Mouse (Mus musculus) layer of hippocampus, postnatal 25 days (tissue): ENCODE measurements around the gene Atp2a1. TPM values are rescaled to one million over a fixed set of nuclear protein-coding genes. Genes with fewer than 3 reads are reported as not detected.

Experiments used
- DNase-seq, 2 experiments: peaks; one replicate each; pipeline ENCODE4 v3.0.0; 2022; ENCODE audit warnings: mixed read lengths in 2 of 2, low spot score in 1 of 2; ENCODE audit errors: extremely low spot score in 1 of 2
- total RNA-seq, 2 experiments: library from RNA; stranded (reverse); gene quantifications; 2 replicates each; pipeline ENCODE4 v1.2.3; 2021

Gene Atp2a1
- total RNA-seq, 2 experiments from 2014 or later: 0.76 to 1.0 TPM

GRCm38 (mm10) chr7:126455242-126455641 lies 7.7 kb downstream of the Atp2a1 start:
- no peak for DNase-seq

DNA sequence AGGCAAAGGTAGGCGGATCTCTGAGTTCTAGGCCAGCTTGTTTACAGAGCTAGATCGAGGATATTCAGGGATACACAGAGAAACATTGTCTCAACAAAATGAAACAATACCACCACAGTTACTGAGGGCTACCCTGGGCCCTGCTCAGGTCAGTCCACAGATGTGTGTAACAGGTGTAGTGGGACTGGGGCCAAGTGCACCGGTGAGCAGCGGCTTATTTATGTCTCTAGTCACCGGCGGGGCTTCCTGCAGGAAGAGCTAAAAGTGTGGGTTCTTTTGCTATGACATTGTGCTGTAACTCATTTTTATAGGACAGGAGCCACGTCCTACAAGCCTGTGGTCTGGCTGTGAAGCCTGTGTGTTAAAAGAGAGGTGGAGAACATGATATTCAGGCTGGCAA lies 9.0 kb downstream of the Atp2a1 start:
- DNase-seq: no peak

DNA sequence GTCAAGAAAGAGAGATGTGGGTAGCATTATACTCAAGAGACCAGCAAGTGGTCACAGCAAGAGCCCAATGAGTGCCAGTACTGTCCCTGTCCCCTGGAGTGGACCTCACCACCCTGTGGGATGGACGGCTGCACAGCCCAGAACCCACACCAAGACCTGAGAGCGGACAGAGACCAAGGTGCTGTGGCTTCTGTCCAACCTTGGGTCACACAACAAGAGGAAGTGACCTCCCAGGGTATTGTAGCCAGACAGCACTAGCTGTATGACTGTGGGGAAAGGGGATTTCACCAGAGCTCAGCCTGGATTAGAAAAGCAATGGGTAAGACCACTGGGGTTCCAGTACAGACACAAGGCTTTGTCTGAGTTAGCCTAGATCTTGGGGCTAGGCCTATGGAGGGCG lies 10.7 kb downstream of the Atp2a1 start:
- DNase-seq: no peak

DNA sequence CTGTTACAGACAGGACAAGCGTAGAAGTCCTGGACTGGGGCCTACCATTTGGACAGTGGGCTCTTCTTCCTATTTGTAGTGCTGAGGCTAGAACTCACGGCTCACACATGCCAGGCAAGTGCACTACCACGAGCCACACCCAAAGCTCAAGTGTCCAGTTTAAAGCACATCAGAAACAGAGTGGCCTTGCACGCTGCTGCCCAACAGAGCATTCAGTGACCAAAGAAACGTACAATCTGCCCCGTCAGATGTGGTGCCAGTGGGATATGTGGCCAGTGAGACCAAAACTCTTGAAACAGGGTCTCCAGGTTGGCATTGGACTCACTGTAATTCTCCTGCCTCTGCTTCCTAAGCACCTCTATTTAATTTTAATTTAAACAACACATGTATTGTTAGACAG lies 12.3 kb downstream of the Atp2a1 start:
- DNase-seq: no peak

GRCm38 (mm10) chr7:126449991-126450390 lies 12.9 kb downstream of the Atp2a1 start:
- no peak for DNase-seq

GRCm38 (mm10) chr7:126448481-126448880 lies 14.4 kb downstream of the Atp2a1 start:
- DNase-seq: no peak

- DNase-seq: no peak
These were observed 16.7 kb downstream of the Atp2a1 start for GRCm38 (mm10) chr7:126446217-126446616.

- no peak for DNase-seq
These were observed 17.6 kb downstream of the Atp2a1 start for GRCm38 (mm10) chr7:126445104-126445815.

DNA sequence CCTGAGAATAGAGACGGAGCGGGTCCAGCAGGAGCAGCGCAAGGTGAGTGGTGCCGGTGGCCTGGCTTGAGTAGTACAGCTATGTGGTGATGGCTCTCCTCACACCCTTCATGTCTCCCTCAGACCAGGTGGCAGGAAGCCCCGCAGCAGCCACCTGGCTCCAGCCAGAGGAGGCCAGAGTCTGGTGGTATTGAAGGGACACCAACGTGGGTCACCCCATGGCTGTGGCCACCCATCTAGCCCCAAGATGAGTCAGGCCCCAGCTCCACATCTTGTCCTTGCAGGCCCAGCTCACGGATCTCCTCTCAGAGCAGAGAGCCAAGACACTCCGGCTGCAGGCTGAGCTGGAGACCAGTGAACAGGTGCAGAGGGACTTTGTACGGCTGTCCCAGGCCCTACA lies 18.4 kb downstream of the Atp2a1 start:
- no peak for DNase-seq

GRCm38 (mm10) chr7:126443997-126444396 lies 18.9 kb downstream of the Atp2a1 start:
- DNase-seq: no peak

DNA sequence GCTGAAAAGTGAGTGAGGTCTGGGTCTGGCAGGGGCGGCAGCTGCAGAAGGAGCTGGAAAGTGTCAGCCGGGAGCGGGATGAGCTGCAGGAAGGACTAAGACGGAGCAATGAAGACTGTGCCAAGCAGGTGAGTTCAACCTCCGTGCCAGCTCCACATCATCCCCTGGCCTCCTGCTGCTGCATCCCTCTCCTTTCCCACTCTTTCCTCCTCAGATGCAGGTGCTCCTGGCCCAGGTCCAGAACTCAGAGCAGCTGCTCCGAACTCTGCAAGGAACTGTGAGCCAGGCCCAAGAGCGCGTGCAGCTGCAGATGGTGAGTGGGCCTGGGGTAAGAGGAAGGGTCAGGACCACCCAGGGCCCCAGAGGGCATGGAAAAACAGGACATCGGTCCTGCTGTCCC lies 22.8 kb downstream of the Atp2a1 start:
- no peak for DNase-seq

DNA sequence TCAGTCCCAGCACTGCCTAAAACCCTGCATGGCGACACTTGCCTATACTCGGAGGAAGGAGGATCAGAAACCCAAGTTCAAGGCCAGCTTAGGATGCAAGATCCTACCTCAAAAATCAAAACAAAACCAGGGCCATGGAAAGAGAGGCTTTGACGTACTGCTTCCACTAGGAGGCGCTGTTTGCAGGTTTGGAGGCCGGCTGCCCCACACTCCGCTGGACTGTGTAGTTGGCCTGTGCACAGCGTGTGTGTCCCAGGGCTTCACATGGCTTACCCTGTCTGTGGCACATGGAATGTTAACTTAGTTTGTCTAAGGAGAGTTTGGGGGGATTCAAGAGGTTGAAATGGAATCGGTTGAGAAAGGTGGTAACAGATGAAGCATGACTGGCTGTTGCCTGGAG lies 26.1 kb downstream of the Atp2a1 start:
- peak in 1 of 2 experiments; percentile 56 for DNase-seq

DNA sequence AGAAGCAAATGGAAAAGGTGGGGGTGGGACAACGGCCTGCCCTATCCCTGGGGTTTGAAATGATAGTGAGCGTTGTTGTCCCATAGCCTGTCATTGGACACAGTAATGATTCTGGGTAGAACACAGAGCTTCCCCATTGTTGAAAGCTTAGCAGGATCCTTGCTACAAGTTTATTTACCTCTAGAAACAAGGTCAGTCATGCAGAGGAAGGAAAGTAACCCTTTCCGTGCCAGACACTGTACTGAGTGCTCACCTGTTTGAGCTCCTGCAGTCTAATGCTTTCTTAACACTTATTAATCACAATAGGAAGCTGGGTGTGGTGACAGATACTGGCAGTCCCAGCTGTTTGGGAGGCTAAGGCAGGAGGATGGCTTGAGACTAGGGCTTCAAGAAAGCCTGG lies 27.1 kb downstream of the Atp2a1 start:
- no peak for DNase-seq

DNA sequence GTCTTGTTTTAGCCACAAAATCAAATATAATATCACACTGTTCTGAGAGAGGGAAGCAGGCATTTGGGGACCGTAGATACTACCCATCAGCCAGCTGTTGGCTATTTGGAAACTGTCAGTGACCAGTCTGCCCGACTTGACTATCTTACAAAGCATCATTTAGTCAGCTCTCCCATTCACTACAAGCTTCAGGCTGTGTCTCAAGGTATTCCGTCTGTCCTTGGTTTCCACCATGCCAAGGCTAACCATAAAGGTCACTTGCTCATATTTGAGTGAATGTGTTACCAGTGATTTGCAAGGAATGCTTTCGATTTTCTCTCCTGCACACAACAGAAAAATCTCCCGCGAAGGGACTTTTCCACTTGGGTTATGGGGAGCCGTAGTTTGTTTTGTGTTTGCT lies 28.2 kb downstream of the Atp2a1 start:
- DNase-seq: no peak

- DNase-seq: no peak
These were observed 32.7 kb downstream of the Atp2a1 start for GRCm38 (mm10) chr7:126430167-126430566.

GRCm38 (mm10) chr7:126429503-126429898 lies 33.4 kb downstream of the Atp2a1 start:
- DNase-seq: no peak

GRCm38 (mm10) chr7:126428631-126429502 lies 34.0 kb downstream of the Atp2a1 start, which contains the start of gene Rabep2:
Gene Rabep2 (plus strand): TSS chr7:126428759.
- DNase-seq: peak; percentile 96 to 99

GRCm38 (mm10) chr7:126428154-126428553 lies 34.8 kb downstream of the Atp2a1 start:
- DNase-seq: no peak

DNA sequence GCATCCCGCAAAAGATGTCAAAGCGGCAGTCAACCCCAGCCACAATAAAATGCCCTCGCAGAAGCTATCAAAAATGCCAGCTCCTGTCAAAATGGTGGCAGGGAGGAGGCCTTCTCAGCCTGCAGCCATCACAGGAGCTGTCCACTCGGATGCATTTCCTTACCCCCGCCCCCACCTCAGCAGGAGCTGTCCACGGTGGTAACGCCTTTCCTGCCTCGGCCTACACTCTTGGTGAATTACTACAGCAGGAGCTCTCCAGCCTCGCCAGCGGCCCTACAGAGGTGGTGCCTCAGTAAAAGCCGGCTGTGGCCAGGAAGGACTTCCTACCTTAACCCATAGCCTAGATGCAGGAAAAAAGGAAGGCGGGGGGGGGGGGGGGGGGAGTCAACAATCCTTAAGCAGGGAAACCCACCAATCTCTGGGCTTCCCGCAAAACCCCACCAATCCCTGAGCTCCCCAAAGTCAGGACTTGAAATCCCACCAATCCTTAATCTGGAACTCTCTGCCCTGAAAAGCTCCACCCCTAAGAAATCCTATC lies 35.5 kb downstream of the Atp2a1 start:
- no peak for DNase-seq

GRCm38 (mm10) chr7:126424161-126424560 lies 38.7 kb downstream of the Atp2a1 start:
- DNase-seq: no peak

DNA sequence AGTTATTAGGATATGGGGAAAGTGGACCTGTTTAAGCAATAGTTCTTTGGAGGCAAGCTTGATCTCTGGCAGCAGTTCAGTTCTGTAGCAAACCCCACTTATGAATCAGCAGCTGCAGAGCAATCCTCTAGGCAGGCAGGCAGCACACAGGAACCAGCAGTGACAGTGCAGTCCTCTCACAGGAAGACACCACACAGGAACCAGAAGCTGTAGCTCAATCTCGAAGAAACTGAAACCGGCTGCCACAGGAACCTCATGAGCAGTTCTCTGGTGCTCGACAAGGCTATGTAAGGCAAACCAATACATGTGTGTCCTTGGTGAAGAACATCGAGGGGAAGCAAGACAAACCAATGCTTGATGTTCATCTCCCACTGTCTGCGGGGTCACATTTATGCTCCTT lies 41.2 kb downstream of the Atp2a1 start:
- DNase-seq: no peak
